Mouse (Mus musculus) right cerebral cortex, postnatal 10 days (tissue): Measurements from ENCODE around the gene Elovl1.
A peak's percentile ranks its signal among the peaks of the same experiment; 100 is the strongest.

Experiments
- DNase-seq, 2 experiments: peaks; one replicate each; pipeline ENCODE4 v3.0.0; 2021; ENCODE audit warnings: low spot score in 2 of 2

Elovl1 gene

GRCm38 (mm10) chr4:118429215-118429895 lies 1.5 kb downstream of the Elovl1 start:
- DNase-seq, result no peak

GRCm38 (mm10) chr4:118432332-118432731 lies 4.4 kb downstream of the Elovl1 start:
- DNase-seq, result no peak

- DNase-seq, result peak; percentile 96 to 98
Observed at GRCm38 (mm10) chr4:118436820-118437603, 9.1 kb downstream of the Elovl1 start, which contains the start of gene Cdc20. Gene Cdc20 (minus strand): TSS chr4:118437352.

- DNase-seq, result no peak
Observed at GRCm38 (mm10) chr4:118437829-118438253, 9.9 kb downstream of the Elovl1 start.

GRCm38 (mm10) chr4:118445088-118445487 lies 17.2 kb downstream of the Elovl1 start:
- no peak for DNase-seq

GRCm38 (mm10) chr4:118445781-118446414 lies 18.0 kb downstream of the Elovl1 start:
- DNase-seq, result no peak

GRCm38 (mm10) chr4:118446415-118447153 lies 18.7 kb downstream of the Elovl1 start:
- no peak for DNase-seq

GRCm38 (mm10) chr4:118457345-118457975 lies 29.6 kb downstream of the Elovl1 start, which contains the start of gene Mpl:
Gene Mpl (minus strand): TSS chr4:118457513.
- DNase-seq, result no peak

- DNase-seq, result no peak
Observed at GRCm38 (mm10) chr4:118464956-118465355, 37.1 kb downstream of the Elovl1 start.

- no peak for DNase-seq
Observed at GRCm38 (mm10) chr4:118465697-118466163, 37.8 kb downstream of the Elovl1 start.

- DNase-seq, result no peak
Observed at GRCm38 (mm10) chr4:118471281-118471680, 43.4 kb downstream of the Elovl1 start.

GRCm38 (mm10) chr4:118472687-118473086 lies 44.8 kb downstream of the Elovl1 start:
- no peak for DNase-seq

- DNase-seq, result no peak
Observed at GRCm38 (mm10) chr4:118476773-118477530, 49.1 kb downstream of the Elovl1 start.
